Mouse (Mus musculus): Measurements from ENCODE around the gene Sult2a5. TPM values are rescaled to one million over a fixed set of nuclear protein-coding genes. Genes with fewer than 3 reads are reported as not detected.

The Sult2a5 gene
- polyA plus RNA-seq (2021; fragmentation: Nextera tagmentation): not detected in 2 replicates
- long read RNA-seq, experiment 1: 0 reads
- long read RNA-seq, experiment 2: 0 reads

DNA sequence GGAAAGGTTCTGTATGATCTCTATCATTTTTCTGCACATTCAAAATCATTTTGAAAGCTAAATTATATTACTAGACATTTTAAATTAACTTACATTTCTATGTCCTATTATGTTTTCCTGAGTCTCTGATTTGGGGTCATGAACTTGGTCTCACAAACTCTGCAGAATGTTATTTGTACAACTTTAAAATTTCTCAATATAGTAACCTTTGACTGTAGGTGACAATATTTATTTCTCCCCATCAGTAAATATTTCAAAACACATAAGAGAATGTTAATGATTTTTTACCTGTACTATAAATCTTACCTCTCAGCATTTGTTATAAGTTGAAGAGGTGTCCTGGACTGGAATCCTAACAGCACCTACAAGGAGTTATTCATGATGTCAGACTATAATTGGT is at the start of gene Sult2a5:
Sult2a5 (plus strand) TSS at position 301 of the 400 bp plus-strand sequence.

Other genes with a start within 250 kb of the Sult2a5 start
- gene Cabp5, start 225.8 kb upstream of the Sult2a5 start, polyA plus RNA-seq (2021; fragmentation: Nextera tagmentation): not detected in 2 replicates
- not detected in 2 replicates for gene Bsph1, start 173.1 kb upstream of the Sult2a5 start, polyA plus RNA-seq (2021; fragmentation: Nextera tagmentation)
- not detected in 2 replicates for gene Bsph2, start 52.9 kb upstream of the Sult2a5 start, polyA plus RNA-seq (2021; fragmentation: Nextera tagmentation)
- not detected in 2 replicates for gene Sult2a2, start 109.5 kb downstream of the Sult2a5 start, polyA plus RNA-seq (2021; fragmentation: Nextera tagmentation)
- not detected in 2 replicates for gene Sult2a1, start 213.4 kb downstream of the Sult2a5 start, polyA plus RNA-seq (2021; fragmentation: Nextera tagmentation)

Measured in layer of hippocampus, adult 6 months (tissue).